Mouse (Mus musculus): ENCODE measurements around the gene Fanca. TPM values are rescaled to one million over a fixed set of nuclear protein-coding genes. Genes with fewer than 3 reads are reported as not detected.

Fanca gene
- polyA plus RNA-seq, 1 experiment from 2014 or later = 14.4 TPM

DNA sequence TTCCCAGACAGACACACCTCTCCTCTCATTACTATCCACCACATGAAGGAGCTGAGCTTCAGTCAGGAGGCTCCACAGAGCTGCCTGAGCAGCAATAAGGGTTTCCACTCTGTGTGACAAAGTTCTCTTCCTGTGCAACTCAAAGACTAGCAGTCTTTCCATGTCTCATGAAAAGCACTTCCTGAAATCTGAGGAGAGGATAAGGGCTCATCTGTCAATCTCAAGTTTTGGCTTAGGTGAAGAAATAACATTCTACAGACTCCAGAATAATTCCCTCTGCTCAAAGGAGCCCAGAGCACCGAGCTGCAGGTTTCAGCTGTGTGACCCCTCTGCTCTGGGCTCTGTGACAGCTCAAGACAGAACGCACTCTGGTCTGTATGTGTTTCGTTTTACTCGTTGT is 65.5 kb downstream of the Fanca start:
- peak overlapping the region; percentile 97 for H3K9ac ChIP-seq (ENCODE audit: low read depth, low read length)
- peak overlapping the region; percentile 96 for H3K4me2 ChIP-seq (ENCODE audit: low read depth, low read length)
- 45% methylated on average over 4 of the region's 4 CpGs for WGBS (ENCODE audit: insufficient replicate concordance)
- peak overlapping the region; percentile 99 for H3K4me3 ChIP-seq (ENCODE audit: low read depth, low read length)
- peaks cover 15% of the 10 kb centered on the region for H3K36me3 ChIP-seq (ENCODE audit: control insufficient read depth, insufficient read depth)
- H3K9me3 ChIP-seq (replicated peaks; ENCODE audit: control insufficient read depth, low read length) = no peaks in the 10 kb centered on the region
- no peaks in the 10 kb centered on the region for H3K27me3 ChIP-seq (ENCODE audit: control insufficient read depth, insufficient read depth, low read depth, low read length)
- H3K4me1 ChIP-seq (ENCODE audit: control insufficient read depth, low read depth, low read length) = peaks cover 25% of the 10 kb centered on the region
- peak overlapping the region; percentile 18; the same call in 1 of the 2 replicates for H3K27ac ChIP-seq (ENCODE audit: low read length)
- ATAC-seq (ENCODE audit: low read depth) = no peak

DNA sequence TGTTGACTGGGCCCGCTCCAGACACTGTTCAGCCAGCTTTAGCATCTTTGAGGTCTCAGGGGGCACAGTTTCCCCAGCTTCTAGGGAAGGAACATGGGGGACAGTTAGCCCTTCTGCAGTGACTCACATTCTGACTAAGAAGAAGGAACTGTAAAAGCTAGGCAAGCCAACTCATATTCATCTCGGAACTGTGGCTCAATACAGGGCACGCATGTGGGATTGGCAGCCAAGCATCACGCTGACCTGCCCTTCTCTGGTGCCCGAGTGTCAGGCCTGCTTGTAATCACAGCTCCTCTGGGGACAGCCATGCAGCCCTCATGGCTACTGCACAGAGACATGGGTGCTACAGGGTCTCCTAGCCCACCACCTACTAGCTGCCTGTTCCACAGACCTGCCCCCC is 67.4 kb downstream of the Fanca start:
- Histone ChIP-seq H3K4me2 (ENCODE audit: low read depth, low read length) (no peak overlapping the region), H3K9me3 (replicated peaks; ENCODE audit: control insufficient read depth, low read length) (no peaks in the 10 kb centered on the region), H3K27me3 (ENCODE audit: control insufficient read depth, insufficient read depth, low read depth, low read length) (no peaks in the 10 kb centered on the region), H3K27ac (ENCODE audit: low read length) (no peak overlapping the region), H3K4me3 (ENCODE audit: low read depth, low read length) (no peak overlapping the region), H3K9ac (ENCODE audit: low read depth, low read length) (no peak overlapping the region), H3K4me1 (ENCODE audit: control insufficient read depth, low read depth, low read length) (peaks cover 24% of the 10 kb centered on the region), H3K36me3 (ENCODE audit: control insufficient read depth, insufficient read depth) (peaks cover 11% of the 10 kb centered on the region)
- no peak for ATAC-seq (ENCODE audit: low read depth)
- WGBS (ENCODE audit: insufficient replicate concordance) = 79% methylated on average over 5 of the region's 5 CpGs

- Histone ChIP-seq H3K9ac (ENCODE audit: low read depth, low read length) (no peak overlapping the region), H3K4me2 (ENCODE audit: low read depth, low read length) (no peak overlapping the region), H3K9me3 (replicated peaks; ENCODE audit: control insufficient read depth, low read length) (no peaks in the 10 kb centered on the region), H3K27ac (ENCODE audit: low read length) (no peak overlapping the region), H3K36me3 (ENCODE audit: control insufficient read depth, insufficient read depth) (peaks cover 11% of the 10 kb centered on the region), H3K27me3 (ENCODE audit: control insufficient read depth, insufficient read depth, low read depth, low read length) (no peaks in the 10 kb centered on the region), H3K4me1 (ENCODE audit: control insufficient read depth, low read depth, low read length) (peaks cover 12% of the 10 kb centered on the region), H3K4me3 (ENCODE audit: low read depth, low read length) (no peak overlapping the region)
- no peak for ATAC-seq (ENCODE audit: low read depth)
- WGBS (ENCODE audit: insufficient replicate concordance) = 56% methylated on average over 8 of the region's 8 CpGs
Observed at GRCm38 (mm10) chr8:123248596-123248995, 69.8 kb downstream of the Fanca start.

DNA sequence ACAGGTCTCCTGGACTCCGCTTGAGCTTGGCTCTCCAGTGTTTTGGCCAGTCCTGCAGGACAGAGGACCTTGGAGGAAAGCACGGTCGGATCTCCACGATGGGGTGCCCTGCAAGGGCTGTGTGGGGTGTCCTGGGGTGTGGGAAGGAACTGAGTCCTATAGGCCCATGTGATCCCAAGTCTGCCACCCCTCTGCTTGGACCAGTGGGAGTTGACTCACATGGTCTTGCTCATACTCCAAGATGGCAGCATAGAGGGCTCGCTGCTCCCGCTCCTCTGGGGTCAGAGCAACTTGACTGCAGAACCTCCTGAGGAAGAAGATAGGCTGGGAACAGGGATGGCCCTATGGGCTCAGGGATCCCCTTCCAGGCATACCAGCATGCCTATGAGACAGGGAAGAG is 70.6 kb downstream of the Fanca start:
- Histone ChIP-seq H3K36me3 (ENCODE audit: control insufficient read depth, insufficient read depth) (peaks cover 11% of the 10 kb centered on the region), H3K9ac (ENCODE audit: low read depth, low read length) (no peak overlapping the region), H3K4me3 (ENCODE audit: low read depth, low read length) (no peak overlapping the region), H3K27ac (ENCODE audit: low read length) (no peak overlapping the region), H3K4me1 (ENCODE audit: control insufficient read depth, low read depth, low read length) (peaks cover 9% of the 10 kb centered on the region), H3K27me3 (ENCODE audit: control insufficient read depth, insufficient read depth, low read depth, low read length) (no peaks in the 10 kb centered on the region), H3K9me3 (replicated peaks; ENCODE audit: control insufficient read depth, low read length) (no peaks in the 10 kb centered on the region), H3K4me2 (ENCODE audit: low read depth, low read length) (no peak overlapping the region)
- no peak for ATAC-seq (ENCODE audit: low read depth)
- WGBS (ENCODE audit: insufficient replicate concordance) = 91% methylated on average over 6 of the region's 6 CpGs

GRCm38 (mm10) chr8:123245543-123245942 is 72.8 kb downstream of the Fanca start:
- H3K27me3 ChIP-seq (ENCODE audit: control insufficient read depth, insufficient read depth, low read depth, low read length) = no peaks in the 10 kb centered on the region
- no peak overlapping the region for H3K4me2 ChIP-seq (ENCODE audit: low read depth, low read length)
- H3K9me3 ChIP-seq (replicated peaks; ENCODE audit: control insufficient read depth, low read length) = no peaks in the 10 kb centered on the region
- peaks cover 7% of the 10 kb centered on the region for H3K36me3 ChIP-seq (ENCODE audit: control insufficient read depth, insufficient read depth)
- WGBS (ENCODE audit: insufficient replicate concordance) = 77% methylated on average over 12 of the region's 12 CpGs
- no peak for ATAC-seq (ENCODE audit: low read depth)
- H3K27ac ChIP-seq (ENCODE audit: low read length) = no peak overlapping the region
- H3K4me1 ChIP-seq (ENCODE audit: control insufficient read depth, low read depth, low read length) = peaks cover 8% of the 10 kb centered on the region
- no peak overlapping the region for H3K9ac ChIP-seq (ENCODE audit: low read depth, low read length)
- no peak overlapping the region for H3K4me3 ChIP-seq (ENCODE audit: low read depth, low read length)

DNA sequence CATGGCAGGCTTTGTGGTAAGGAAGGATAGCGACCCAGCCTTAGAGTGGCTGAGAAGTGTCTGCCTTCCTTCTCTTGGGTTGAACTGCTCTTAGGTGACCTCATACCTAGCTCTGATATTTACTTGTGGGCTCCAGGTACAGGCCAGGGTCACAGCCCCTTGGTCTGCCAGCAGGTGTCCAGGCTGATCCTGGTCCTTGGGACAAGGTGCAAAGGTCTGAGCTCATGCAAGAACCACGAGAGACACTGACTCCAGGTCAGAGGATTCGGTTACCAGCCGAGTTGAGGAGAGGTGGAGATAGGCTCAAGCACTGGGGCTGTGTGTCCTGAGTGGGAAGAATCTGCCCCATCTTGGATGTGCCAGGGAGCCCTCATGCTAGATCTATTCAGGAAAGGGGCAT is 74.0 kb downstream of the Fanca start:
- no peak overlapping the region for H3K9ac ChIP-seq (ENCODE audit: low read depth, low read length)
- peaks cover 5% of the 10 kb centered on the region for H3K36me3 ChIP-seq (ENCODE audit: control insufficient read depth, insufficient read depth)
- WGBS (ENCODE audit: insufficient replicate concordance) = 73% methylated on average over 4 of the region's 4 CpGs
- H3K4me2 ChIP-seq (ENCODE audit: low read depth, low read length) = no peak overlapping the region
- no peak overlapping the region for H3K4me3 ChIP-seq (ENCODE audit: low read depth, low read length)
- H3K27ac ChIP-seq (ENCODE audit: low read length) = no peak overlapping the region
- peak; percentile 55 for ATAC-seq (ENCODE audit: low read depth)
- peaks cover 8% of the 10 kb centered on the region for H3K4me1 ChIP-seq (ENCODE audit: control insufficient read depth, low read depth, low read length)
- no peaks in the 10 kb centered on the region for H3K27me3 ChIP-seq (ENCODE audit: control insufficient read depth, insufficient read depth, low read depth, low read length)
- no peaks in the 10 kb centered on the region for H3K9me3 ChIP-seq (replicated peaks; ENCODE audit: control insufficient read depth, low read length)

- Histone ChIP-seq H3K36me3 (ENCODE audit: control insufficient read depth, insufficient read depth) (peaks cover 5% of the 10 kb centered on the region), H3K27ac (ENCODE audit: low read length) (no peak overlapping the region), H3K27me3 (ENCODE audit: control insufficient read depth, insufficient read depth, low read depth, low read length) (no peaks in the 10 kb centered on the region), H3K9me3 (replicated peaks; ENCODE audit: control insufficient read depth, low read length) (no peaks in the 10 kb centered on the region), H3K9ac (ENCODE audit: low read depth, low read length) (no peak overlapping the region), H3K4me3 (ENCODE audit: low read depth, low read length) (no peak overlapping the region), H3K4me1 (ENCODE audit: control insufficient read depth, low read depth, low read length) (peaks cover 8% of the 10 kb centered on the region), H3K4me2 (ENCODE audit: low read depth, low read length) (no peak overlapping the region)
- 67% methylated on average over 11 of the region's 11 CpGs for WGBS (ENCODE audit: insufficient replicate concordance)
- ATAC-seq (ENCODE audit: low read depth) = no peak
Observed at GRCm38 (mm10) chr8:123243053-123243452, 75.3 kb downstream of the Fanca start.

GRCm38 (mm10) chr8:123242107-123242923 is 76.1 kb downstream of the Fanca start:
- peak; percentile 61 for ATAC-seq (ENCODE audit: low read depth)
- Histone ChIP-seq H3K9ac (ENCODE audit: low read depth, low read length) (no peak overlapping the region), H3K27me3 (ENCODE audit: control insufficient read depth, insufficient read depth, low read depth, low read length) (no peaks in the 10 kb centered on the region), H3K4me2 (ENCODE audit: low read depth, low read length) (no peak overlapping the region), H3K9me3 (replicated peaks; ENCODE audit: control insufficient read depth, low read length) (no peaks in the 10 kb centered on the region), H3K27ac (ENCODE audit: low read length) (peak overlapping the region; percentile 50), H3K36me3 (ENCODE audit: control insufficient read depth, insufficient read depth) (peaks cover 1% of the 10 kb centered on the region), H3K4me1 (ENCODE audit: control insufficient read depth, low read depth, low read length) (peaks cover 8% of the 10 kb centered on the region), H3K4me3 (ENCODE audit: low read depth, low read length) (no peak overlapping the region)
- 65% methylated on average over 7 of the region's 7 CpGs for WGBS (ENCODE audit: insufficient replicate concordance)

- no peak overlapping the region for H3K4me2 ChIP-seq (ENCODE audit: low read depth, low read length)
- peaks cover 26% of the 10 kb centered on the region for H3K4me1 ChIP-seq (ENCODE audit: control insufficient read depth, low read depth, low read length)
- no peak for ATAC-seq (ENCODE audit: low read depth)
- H3K27ac ChIP-seq (ENCODE audit: low read length) = no peak overlapping the region
- no peak overlapping the region for H3K9ac ChIP-seq (ENCODE audit: low read depth, low read length)
- H3K9me3 ChIP-seq (replicated peaks; ENCODE audit: control insufficient read depth, low read length) = no peaks in the 10 kb centered on the region
- WGBS (ENCODE audit: insufficient replicate concordance) = 85% methylated on average over 10 of the region's 10 CpGs
- peaks cover 15% of the 10 kb centered on the region for H3K27me3 ChIP-seq (ENCODE audit: control insufficient read depth, insufficient read depth, low read depth, low read length)
- no peaks in the 10 kb centered on the region for H3K36me3 ChIP-seq (ENCODE audit: control insufficient read depth, insufficient read depth)
- H3K4me3 ChIP-seq (ENCODE audit: low read depth, low read length) = no peak overlapping the region
Observed at GRCm38 (mm10) chr8:123239398-123239797, 79.0 kb downstream of the Fanca start.

Data from liver, embryonic 16.5 days (tissue).